8 mouse cellular contexts compared by ENCODE assay signal in genomic region chr15:98633822-98634470, GRCm38 (mm10). TPM values are rescaled to one million over a fixed set of nuclear protein-coding genes. Genes with fewer than 3 reads are reported as not detected.
DNase-seq lines count a peak whose midpoint lies in the region; ATAC-seq and TF ChIP-seq lines count a peak whose summit lies in the region.

No protein-coding gene starts in this region.

- no peak for DNase-seq in left cerebral cortex, adult 2 months (ENCODE audit: extremely low spot score in 1 of 2, low spot score in 2 of 2)
- DNase-seq in left cerebral cortex, postnatal 4 days = no peak
- DNase-seq in hindbrain, embryonic 11.5 days (ENCODE audit: low spot score) = peak; percentile 66
- peak; percentile 89 for DNase-seq in midbrain, embryonic 11.5 days (ENCODE audit: low spot score, missing footprints)
- no peak for DNase-seq in spleen, postnatal 14 days (ENCODE audit: low spot score in 2 of 2)
- no peak for DNase-seq in gastrocnemius, postnatal 14 days
- no peak for DNase-seq in thymus, adult 18-20 months

- no peaks in the 10 kb centered on the region for H3K4me1 ChIP-seq in bone marrow macrophage, adult 2 months (ENCODE audit: control insufficient read depth, insufficient read depth, low read length)
- peaks cover 27% of the 10 kb centered on the region for H3K4me1 ChIP-seq in hindbrain, embryonic 11.5 days (replicated peaks; ENCODE audit: control insufficient read depth, insufficient read depth, low read length)
- H3K4me1 ChIP-seq in midbrain, embryonic 11.5 days (ENCODE audit: control insufficient read depth, insufficient read depth, low read length) = peaks cover 40% of the 10 kb centered on the region

- no peak for TF ChIP-seq POLR2A in bone marrow macrophage, adult 2 months (IDR thresholded peaks at IDR 0.05; ENCODE audit: borderline replicate concordance, low read depth, low read length)

- H3K4me3 ChIP-seq in left cerebral cortex, adult 2 months = peak overlapping the region; percentile 64
- H3K4me3 ChIP-seq in bone marrow macrophage, adult 2 months (ENCODE audit: insufficient read depth, low read length) = peak overlapping the region; percentile 51
- peak overlapping the region; percentile 76 for H3K4me3 ChIP-seq in hindbrain, embryonic 11.5 days (ENCODE audit: low read depth, low read length)
- H3K4me3 ChIP-seq in midbrain, embryonic 11.5 days (ENCODE audit: low read depth, low read length) = peak overlapping the region; percentile 74

- no peaks in the 10 kb centered on the region; the same call in 1 of the 2 replicates for H3K36me3 ChIP-seq in hindbrain, embryonic 11.5 days (ENCODE audit: control insufficient read depth, insufficient read depth, low read length)
- no peaks in the 10 kb centered on the region for H3K36me3 ChIP-seq in midbrain, embryonic 11.5 days (ENCODE audit: control insufficient read depth, insufficient read depth, low read length)

- peaks cover 27% of the 10 kb centered on the region for H3K27me3 ChIP-seq in hindbrain, embryonic 11.5 days (ENCODE audit: control insufficient read depth, insufficient read depth, low read length)
- H3K27me3 ChIP-seq in midbrain, embryonic 11.5 days (ENCODE audit: control insufficient read depth, insufficient read depth, low read length) = peaks cover 26% of the 10 kb centered on the region

- peak; percentile 8; the same call in 1 of the 2 replicates for ATAC-seq in hindbrain, embryonic 11.5 days (ENCODE audit: low FRiP score)
- ATAC-seq in midbrain, embryonic 11.5 days (ENCODE audit: low FRiP score) = peak; percentile 8

- no peak for TF ChIP-seq CTCF in left cerebral cortex, adult 2 months (IDR thresholded peaks at IDR 0.05)
- no peak for TF ChIP-seq CTCF in bone marrow macrophage, adult 2 months (IDR thresholded peaks at IDR 0.05; ENCODE audit: low read depth, low read length)

- H3K4me2 ChIP-seq in hindbrain, embryonic 11.5 days (replicated peaks; ENCODE audit: low read depth, low read length) = peak overlapping the region; percentile 81
- peak overlapping the region; percentile 96 for H3K4me2 ChIP-seq in midbrain, embryonic 11.5 days

- peak overlapping the region; percentile 89 for H3K9ac ChIP-seq in hindbrain, embryonic 11.5 days (ENCODE audit: low read depth, low read length)
- H3K9ac ChIP-seq in midbrain, embryonic 11.5 days (ENCODE audit: low read length) = peak overlapping the region; percentile 91

- 1% methylated on average over 23 of the region's 25 CpGs for WGBS in hindbrain, embryonic 11.5 days
- 1% methylated on average over 24 of the region's 25 CpGs for WGBS in midbrain, embryonic 11.5 days

- peak overlapping the region; percentile 80 for H3K27ac ChIP-seq in left cerebral cortex, adult 2 months
- H3K27ac ChIP-seq in bone marrow macrophage, adult 2 months (ENCODE audit: insufficient read depth, low read depth, low read length) = no peak overlapping the region
- peak overlapping the region; percentile 95 for H3K27ac ChIP-seq in hindbrain, embryonic 11.5 days (ENCODE audit: low read depth, low read length)
- peak overlapping the region; percentile 87 for H3K27ac ChIP-seq in midbrain, embryonic 11.5 days (ENCODE audit: low read depth, low read length)

- H3K9me3 ChIP-seq in hindbrain, embryonic 11.5 days (ENCODE audit: control insufficient read depth, low read length) = no peaks in the 10 kb centered on the region
- H3K9me3 ChIP-seq in midbrain, embryonic 11.5 days (ENCODE audit: control insufficient read depth, low read length) = no peaks in the 10 kb centered on the region

- intact Hi-C loops in left cerebral cortex, adult 2 months (cut with DNase I) = no loop called here
- intact Hi-C loops in left cerebral cortex, postnatal 4 days (cut with DNase I) = no loop called here
- intact Hi-C loops in gastrocnemius, postnatal 14 days (cut with DNase I; ENCODE audit: low total_unique reads) = loop anchor here (2.0 kb wide), 1 partner anchor 67 kb away; no protein-coding TSS in a partner anchor

RNA-seq across cellular contexts. Expression of gene Cacnb3, which starts 3.3 kb away (rescaled TPM):
- total RNA-seq in left cerebral cortex, adult 2 months (2021) = 100 to 1,000 TPM; 271 to 291 TPM
- 100 to 1,000 TPM; 213 to 226 TPM for total RNA-seq in left cerebral cortex, postnatal 4 days (2021)
- 0.88 and 1.3 TPM in 2 replicates for polyA plus RNA-seq in bone marrow macrophage, adult 2 months (2012; ENCODE audit: insufficient read depth, insufficient read length, missing spikeins)
- polyA plus RNA-seq in hindbrain, embryonic 11.5 days (2014; fragmentation: Nextera tagmentation; extraction: Ambion mirVana) = 41.3 and 42.9 TPM in 2 replicates
- polyA plus RNA-seq in midbrain, embryonic 11.5 days (2014; fragmentation: Nextera tagmentation; extraction: Ambion mirVana) = 35.5 and 39.5 TPM in 2 replicates
- total RNA-seq in gastrocnemius, postnatal 14 days (2021) = 1 to 10 TPM; 6.6 to 9.5 TPM

RNA-seq across cellular contexts. Expression of gene Adcy6, which starts 24.1 kb away (rescaled TPM):
- total RNA-seq in left cerebral cortex, adult 2 months (2021) = 10 to 100 TPM; 52.7 to 57.4 TPM
- 10 to 100 TPM; 55.1 to 56.6 TPM for total RNA-seq in left cerebral cortex, postnatal 4 days (2021)
- polyA plus RNA-seq in bone marrow macrophage, adult 2 months (2012; ENCODE audit: insufficient read depth, insufficient read length, missing spikeins) = 0.35 and 0.72 TPM in 2 replicates
- 12.4 and 17.3 TPM in 2 replicates for polyA plus RNA-seq in hindbrain, embryonic 11.5 days (2014; fragmentation: Nextera tagmentation; extraction: Ambion mirVana)
- polyA plus RNA-seq in midbrain, embryonic 11.5 days (2014; fragmentation: Nextera tagmentation; extraction: Ambion mirVana) = 9.3 and 10.6 TPM in 2 replicates
- 10 to 100 TPM; 33.1 to 36.4 TPM for total RNA-seq in gastrocnemius, postnatal 14 days (2021)

RNA-seq across cellular contexts. Expression of gene Ddx23, which starts 28.7 kb away (rescaled TPM):
- 10 to 100 TPM; 84.4 to 90.2 TPM for total RNA-seq in left cerebral cortex, adult 2 months (2021)
- total RNA-seq in left cerebral cortex, postnatal 4 days (2021) = 10 to 100 TPM; 62.5 to 68.6 TPM
- polyA plus RNA-seq in bone marrow macrophage, adult 2 months (2012; ENCODE audit: insufficient read depth, insufficient read length, missing spikeins) = 83.1 and 84.9 TPM in 2 replicates
- 21.7 and 33.0 TPM in 2 replicates for polyA plus RNA-seq in hindbrain, embryonic 11.5 days (2014; fragmentation: Nextera tagmentation; extraction: Ambion mirVana)
- polyA plus RNA-seq in midbrain, embryonic 11.5 days (2014; fragmentation: Nextera tagmentation; extraction: Ambion mirVana) = 24.8 and 24.9 TPM in 2 replicates
- 10 to 100 TPM; 45.1 to 48.1 TPM for total RNA-seq in gastrocnemius, postnatal 14 days (2021)

RNA-seq across cellular contexts. Expression of gene Rnd1, which starts 43.3 kb away (rescaled TPM):
- 10 to 100 TPM; 27.4 to 27.7 TPM for total RNA-seq in left cerebral cortex, adult 2 months (2021)
- total RNA-seq in left cerebral cortex, postnatal 4 days (2021) = 10 to 100 TPM; 46.5 to 49.7 TPM
- 1.1 TPM in 2 replicates for polyA plus RNA-seq in bone marrow macrophage, adult 2 months (2012; ENCODE audit: insufficient read depth, insufficient read length, missing spikeins)
- 5.2 and 5.9 TPM in 2 replicates for polyA plus RNA-seq in hindbrain, embryonic 11.5 days (2014; fragmentation: Nextera tagmentation; extraction: Ambion mirVana)
- 6.1 and 6.3 TPM in 2 replicates for polyA plus RNA-seq in midbrain, embryonic 11.5 days (2014; fragmentation: Nextera tagmentation; extraction: Ambion mirVana)
- 1 to 10 TPM in 1 of 2 experiments, under 1 TPM in 1; 0.40 to 1.2 TPM for total RNA-seq in gastrocnemius, postnatal 14 days (2021)

Comparison
In these comparisons a context has a peak if more than half of its experiments do, and no peak if none do; other contexts are left out.
1. DNase-seq: peak in hindbrain, embryonic 11.5 days (single experiment) and midbrain, embryonic 11.5 days (single experiment); none in left cerebral cortex, adult 2 months (0 of 2), left cerebral cortex, postnatal 4 days (single experiment), spleen, postnatal 14 days (0 of 2), gastrocnemius, postnatal 14 days (single experiment) and thymus, adult 18-20 months (0 of 2).
2. RNA of gene Cacnb3, which starts 3.3 kb away (total RNA-seq): 271 to 291 TPM in left cerebral cortex, adult 2 months and 213 to 226 TPM in left cerebral cortex, postnatal 4 days; 6.6 to 9.5 TPM in gastrocnemius, postnatal 14 days; every median in the first group is over 10 times any median in the second.
3. Peak in every context shown above with its lines, with median percentiles within 50 percentile points of each other: H3K4me3 ChIP-seq.